Comparison of ENCODE assay signal across 12 mouse cellular contexts in the genomic region with DNA sequence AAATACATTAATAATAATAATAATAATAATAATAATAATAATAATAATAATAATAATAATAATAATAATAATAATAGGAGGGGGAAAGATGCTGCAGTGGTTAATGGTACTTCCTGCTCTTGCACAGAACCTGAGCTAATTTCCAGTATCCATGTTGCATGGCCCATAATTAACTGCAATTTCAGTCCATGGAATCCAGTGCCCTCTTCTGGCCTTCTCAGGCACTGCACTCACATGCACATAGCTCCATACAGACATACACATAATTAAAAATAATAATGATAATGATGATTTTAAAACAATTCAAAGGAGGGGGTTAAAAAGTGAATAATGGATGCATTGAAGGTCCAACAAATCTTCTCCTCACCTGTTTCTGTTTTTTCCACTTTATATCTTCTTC. TPM values are rescaled to one million over a fixed set of nuclear protein-coding genes. Genes with fewer than 3 reads are reported as not detected.
DNase-seq lines count a peak whose midpoint lies in the region; ATAC-seq and TF ChIP-seq lines count a peak whose summit lies in the region.
"Had no signal": no experiment of that assay in that cellular context is flagged by ENCODE, and none has a peak within 500 bp of the region (broad histone marks: within the 10 kb centered on the region; RNA-seq: fewer than 3 reads in every experiment).

No protein-coding gene starts in this region.

- H3K27me3 ChIP-seq in kidney, adult 2 months (replicated peaks; ENCODE audit: control insufficient read depth, insufficient read depth, low read length), result no peaks in the 10 kb centered on the region
- H3K27me3 ChIP-seq in kidney, embryonic 16.5 days (ENCODE audit: insufficient read depth, low read length), result no peaks in the 10 kb centered on the region
- H3K27me3 ChIP-seq: kidney, embryonic 15.5 days; neural tube, embryonic 13.5 days; stomach, embryonic 15.5 days had no signal

- no peak for ATAC-seq in kidney, embryonic 16.5 days (ENCODE audit: low FRiP score, low TSS enrichment)
- no peak for ATAC-seq in megakaryocyte progenitor cell, adult 5-6 weeks (replicated peaks; ENCODE audit: poor library complexity)

- H3K9ac ChIP-seq in kidney, embryonic 16.5 days (replicated peaks; ENCODE audit: low read length), result no peak overlapping the region
- H3K9ac ChIP-seq: kidney, embryonic 15.5 days; liver, embryonic 15.5 days; neural tube, embryonic 13.5 days; stomach, embryonic 15.5 days had no signal

- H3K4me2 ChIP-seq in kidney, embryonic 16.5 days (replicated peaks; ENCODE audit: low read depth, low read length), result no peak overlapping the region
- H3K4me2 ChIP-seq: kidney, embryonic 15.5 days; liver, embryonic 15.5 days; neural tube, embryonic 13.5 days; stomach, embryonic 15.5 days had no signal

- no peak for TF ChIP-seq POLR2A in kidney, adult 2 months (IDR thresholded peaks at IDR 0.05; ENCODE audit: low read depth, low read length)

- no peak for DNase-seq in kidney, adult 2 months
- peak; percentile 16 for DNase-seq in thymus, postnatal 25 days
- DNase-seq in thymus, postnatal 10 days (ENCODE audit: low spot score in 2 of 2), result no peak
- peak; percentile 49 for DNase-seq in c-Kit-negative CD71-positive TER-119-positive erythroid progenitor cells, embryonic 14.5 days (ENCODE audit: low read depth, low spot score)
- DNase-seq in adrenal gland, adult 8-10 months, result no peak
- DNase-seq: adrenal gland, postnatal 14 days had no signal

- peak; percentile 19; the same call in 1 of the 2 replicates for TF ChIP-seq CTCF in kidney, adult 2 months (conservative IDR thresholded peaks at IDR 0.05; ENCODE audit: insufficient read depth, insufficient read length, low read depth, low read length)

- no peak overlapping the region for H3K4me3 ChIP-seq in kidney, adult 2 months (ENCODE audit: insufficient read depth, low read depth, low read length)
- H3K4me3 ChIP-seq in kidney, embryonic 16.5 days (ENCODE audit: low read length), result no peak overlapping the region
- H3K4me3 ChIP-seq: kidney, embryonic 15.5 days; liver, embryonic 15.5 days; neural tube, embryonic 13.5 days; stomach, embryonic 15.5 days had no signal

- H3K27ac ChIP-seq in kidney, adult 2 months (ENCODE audit: insufficient read depth, low read depth, low read length), result no peak overlapping the region
- no peak overlapping the region for H3K27ac ChIP-seq in kidney, embryonic 16.5 days (ENCODE audit: low read length)
- H3K27ac ChIP-seq: kidney, embryonic 15.5 days; liver, embryonic 15.5 days; neural tube, embryonic 13.5 days; stomach, embryonic 15.5 days had no signal

- H3K9me3 ChIP-seq in kidney, embryonic 16.5 days (ENCODE audit: low read length), result 0 out of 2 replicates have a peak, but pooled peaks cover under 1% of the 10 kb centered on the region
- H3K9me3 ChIP-seq: kidney, embryonic 15.5 days; liver, embryonic 15.5 days; neural tube, embryonic 13.5 days; stomach, embryonic 15.5 days had no signal

- H3K4me1 ChIP-seq in kidney, adult 2 months (ENCODE audit: control insufficient read depth, insufficient read depth, low read length), result no peaks in the 10 kb centered on the region
- peaks cover 4% of the 10 kb centered on the region; the same call in 1 of the 2 replicates for H3K4me1 ChIP-seq in kidney, embryonic 16.5 days (ENCODE audit: insufficient read depth, low read length)
- H3K4me1 ChIP-seq: stomach, embryonic 15.5 days had no signal

- no peaks in the 10 kb centered on the region for H3K36me3 ChIP-seq in kidney, adult 2 months (ENCODE audit: control insufficient read depth, insufficient read depth, low read length)
- H3K36me3 ChIP-seq in kidney, embryonic 16.5 days (ENCODE audit: insufficient read depth, low read length), result no peaks in the 10 kb centered on the region
- H3K36me3 ChIP-seq: kidney, embryonic 15.5 days; liver, embryonic 15.5 days; neural tube, embryonic 13.5 days; stomach, embryonic 15.5 days had no signal

RNA-seq across cellular contexts. Expression of a gene that starts 45.6 kb away (rescaled TPM):
- polyA plus RNA-seq in kidney, adult 2 months (2012; rRNA removed), result 3.3 TPM in 2 replicates
- 0.72 and 0.91 TPM in 2 replicates for polyA plus RNA-seq in kidney, embryonic 16.5 days (2015; fragmentation: Nextera tagmentation; extraction: Ambion mirVana)
- under 1 TPM; 0.05 to 0.09 (median 0.08) TPM for total RNA-seq in adrenal gland, adult 8-10 months (2022)
- total RNA-seq in megakaryocyte progenitor cell, adult 5-6 weeks (2015), result 0.10 TPM in 1 of 2 replicates, not detected in the other
- total RNA-seq in megakaryocyte progenitor cell, adult 5-6 weeks (2017), result under 0.01 TPM in 1 of 2 replicates, not detected in the other

Comparison
In these comparisons a context has a peak if more than half of its experiments do, and no peak if none do; other contexts are left out.
1. DNase-seq: peak in thymus, postnatal 25 days (single experiment) and c-Kit-negative CD71-positive TER-119-positive erythroid progenitor cells, embryonic 14.5 days (single experiment); none in kidney, adult 2 months (single experiment), thymus, postnatal 10 days (0 of 2) and adrenal gland, adult 8-10 months (single experiment).